Mouse (Mus musculus) E14TG2a.4 (cell line): ENCODE results near the gene Coro2b.

Experiments
- CTCF ChIP-seq: conservative IDR thresholded peaks from 2 replicates; pipeline ENCODE4 v1.5.1; 2014; ENCODE audit warnings: low read length
- POU5F1 ChIP-seq: IDR thresholded peaks from 2 replicates; pipeline ENCODE4 v1.6.1; 2014; ENCODE audit warnings: low read length, borderline replicate concordance

DNA sequence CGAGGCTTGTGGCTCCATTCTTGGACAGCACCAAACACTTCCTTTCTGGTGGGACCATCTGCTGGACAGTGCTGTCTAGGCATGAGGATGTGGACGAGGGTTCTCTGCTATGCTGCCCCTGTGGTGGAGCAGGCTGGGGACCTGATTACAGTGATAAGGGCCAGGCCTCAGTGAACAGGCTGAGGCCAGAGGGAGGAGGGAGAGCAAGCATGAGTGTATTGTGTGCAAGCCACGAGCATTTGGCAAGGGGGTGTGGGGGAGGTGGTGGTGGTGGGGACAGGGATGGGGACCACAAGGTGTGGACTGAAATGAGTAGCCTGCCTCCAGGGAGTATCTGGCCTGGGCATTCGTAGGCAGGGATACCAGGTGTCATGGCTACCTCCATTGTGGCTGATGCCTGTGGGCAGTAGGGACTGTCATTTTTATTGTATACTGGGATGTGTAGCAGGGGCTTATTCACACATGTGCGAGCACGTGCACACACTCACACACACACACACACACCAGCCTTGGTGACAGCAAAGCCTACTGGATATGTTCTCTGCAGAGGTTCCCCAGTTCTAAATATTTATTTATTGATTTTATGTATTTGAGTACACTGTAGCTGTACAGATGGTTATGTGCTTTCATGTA is 166.1 kb downstream of the Coro2b start:
- no peak for TF ChIP-seq CTCF
- TF ChIP-seq POU5F1: no peak
